Mouse (Mus musculus) urinary bladder, postnatal 4 days (tissue): ENCODE measurements at regions not wholly inside any gene's neighbourhood (a gene's known extent, or its start where the extent isn't known, plus 50 kb on each side); places are given as distances from the start of the nearest gene placed in this dataset.

Experiments
- DNase-seq, 2 experiments: peaks; one replicate each; pipeline ENCODE4 v3.0.0; 2021 to 2022; ENCODE audit warnings: low spot score in 2 of 2

- DNase-seq = no peak
These were observed 90.1 kb upstream of the Ssbp2 start for GRCm38 (mm10) chr13:91370021-91370420.

DNA sequence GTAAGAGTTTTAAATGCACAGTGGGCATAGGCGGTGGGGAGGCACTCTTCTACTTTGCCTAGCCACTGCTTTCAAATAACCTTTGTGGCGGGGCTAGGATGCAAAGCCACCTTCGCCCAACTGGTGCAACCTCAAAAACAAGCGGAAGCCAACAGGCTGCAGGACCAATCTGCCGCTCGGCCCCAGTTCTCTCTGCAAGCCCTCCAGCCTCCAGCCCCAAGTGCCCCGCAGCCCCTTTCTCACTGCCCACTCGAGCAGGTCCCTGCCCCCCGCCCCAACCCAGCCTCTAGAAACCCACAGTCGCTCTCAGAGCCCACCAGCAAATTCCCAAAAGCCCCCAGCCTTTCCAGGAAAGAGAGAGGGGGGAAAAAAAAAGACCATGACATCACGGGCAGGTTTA, 89.6 kb upstream of the Ssbp2 start:
- DNase-seq = peak in 1 of 2 experiments; percentile 27

GRCm38 (mm10) chr13:91370886-91371595, 89.0 kb upstream of the Ssbp2 start:
- DNase-seq = peak; percentile 96 to 97

DNA sequence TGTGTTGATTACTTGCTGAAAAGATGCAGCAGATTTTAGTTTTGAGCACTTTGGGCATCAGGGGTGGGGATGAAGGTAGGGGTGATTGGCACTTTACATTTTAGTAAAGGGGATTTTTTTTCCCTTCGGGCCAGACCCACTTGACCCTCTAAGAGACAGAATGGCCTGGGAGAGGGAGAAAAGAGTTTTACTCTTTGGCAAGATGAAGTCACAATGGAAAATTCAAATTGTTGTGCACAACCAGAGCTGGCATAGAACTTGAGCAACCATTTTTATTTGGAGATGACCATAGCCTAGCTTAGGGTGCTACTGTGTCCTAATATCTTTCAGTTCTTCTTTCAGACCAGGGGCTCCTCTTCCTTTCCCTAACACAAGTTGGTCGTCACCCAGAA, 88.5 kb upstream of the Ssbp2 start:
- DNase-seq = no peak

- no peak for DNase-seq
These were observed 87.8 kb upstream of the Ssbp2 start for GRCm38 (mm10) chr13:91372130-91372875.

DNA sequence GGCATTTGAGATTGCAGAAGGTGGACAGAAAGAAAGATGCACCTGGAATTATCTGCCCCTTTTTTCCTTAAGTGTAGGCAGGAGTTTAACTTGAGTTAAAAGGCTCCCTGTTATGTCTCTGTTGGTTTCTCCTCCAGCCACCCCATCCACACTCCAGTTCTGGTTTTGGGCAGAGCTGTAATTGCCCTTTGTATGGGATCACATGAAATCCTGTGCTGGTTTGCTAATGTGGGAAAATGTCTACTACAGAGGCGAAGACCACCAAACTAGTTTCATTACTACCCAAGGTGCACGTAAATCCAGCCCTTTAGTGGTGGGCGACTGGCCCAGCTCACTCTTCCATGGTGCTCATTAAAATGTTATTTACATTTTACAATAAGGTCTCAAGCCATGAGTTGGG, 85.9 kb upstream of the Ssbp2 start:
- DNase-seq = peak in 1 of 2 experiments; percentile 56

GRCm38 (mm10) chr13:91376556-91376955, 83.5 kb upstream of the Ssbp2 start:
- DNase-seq = no peak

DNA sequence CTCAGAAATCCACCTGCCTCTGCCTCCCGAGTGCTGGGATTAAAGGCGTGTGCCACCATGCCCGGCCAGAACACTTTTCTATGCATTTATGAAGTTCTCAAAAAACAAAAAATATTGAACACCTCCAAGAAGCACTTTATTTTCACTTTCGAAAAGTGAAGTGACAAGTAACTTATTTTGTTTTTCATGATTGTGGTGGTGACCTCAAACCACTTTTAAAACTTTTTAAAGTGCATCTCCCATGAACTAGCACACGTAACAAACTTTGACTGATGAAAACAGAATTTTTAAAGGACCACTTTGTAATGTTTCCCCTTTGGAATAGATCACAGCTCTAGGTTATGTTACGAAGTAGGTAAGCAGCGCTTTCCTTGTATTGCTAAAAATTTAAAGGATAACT, 82.7 kb upstream of the Ssbp2 start:
- DNase-seq = no peak

DNA sequence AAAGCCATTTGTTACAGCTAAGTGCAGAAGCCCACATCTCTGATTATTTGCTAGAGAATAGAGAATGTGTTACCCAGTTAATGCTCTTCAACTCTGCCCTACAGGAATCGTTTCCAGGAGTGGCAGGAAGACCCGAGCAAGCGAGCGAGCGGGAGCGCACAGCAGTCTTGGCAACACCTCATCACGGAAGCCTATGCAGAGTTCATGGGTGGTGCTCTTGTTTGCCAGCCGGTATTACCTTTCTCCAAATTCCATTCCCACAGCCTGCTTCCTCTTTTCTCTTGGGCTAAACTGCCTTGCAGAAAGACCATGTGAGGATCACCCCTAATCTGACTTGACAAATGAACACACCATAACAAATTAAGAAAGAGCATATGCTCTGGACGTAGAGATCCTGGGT, 82.1 kb upstream of the Ssbp2 start:
- DNase-seq = no peak

- DNase-seq = no peak
These were observed 74.7 kb upstream of the Ssbp2 start for GRCm38 (mm10) chr13:91385393-91385792.

GRCm38 (mm10) chr13:91387913-91388312, 72.2 kb upstream of the Ssbp2 start:
- DNase-seq = peak in 1 of 2 experiments; percentile 12

- no peak for DNase-seq
These were observed 56.5 kb upstream of the Ssbp2 start for GRCm38 (mm10) chr13:91403632-91404031.

GRCm38 (mm10) chr13:91405027-91405426, 55.1 kb upstream of the Ssbp2 start:
- DNase-seq = no peak

DNA sequence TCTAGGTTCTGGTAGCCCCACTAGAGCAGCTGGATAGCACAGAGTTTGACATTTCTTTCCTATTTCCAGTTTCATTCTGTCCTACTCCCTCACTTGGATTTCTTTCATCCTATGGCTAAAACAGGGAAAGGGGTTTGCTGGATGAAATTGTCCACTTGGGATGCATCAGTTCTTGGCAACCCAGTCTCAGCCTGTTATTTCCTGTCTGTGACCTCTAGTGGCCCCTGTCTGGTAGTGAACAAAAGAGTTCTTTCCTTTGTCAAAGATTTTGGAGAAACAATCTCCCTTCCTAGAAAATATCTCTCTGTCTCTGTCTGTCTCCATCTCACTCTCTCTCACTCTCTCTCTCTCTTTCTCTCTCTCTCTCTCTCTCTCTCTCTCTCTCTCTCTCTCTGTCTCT, 50.0 kb upstream of the Ssbp2 start:
- no peak for DNase-seq
